Mouse (Mus musculus): ENCODE results near the gene Gga3.

DNA sequence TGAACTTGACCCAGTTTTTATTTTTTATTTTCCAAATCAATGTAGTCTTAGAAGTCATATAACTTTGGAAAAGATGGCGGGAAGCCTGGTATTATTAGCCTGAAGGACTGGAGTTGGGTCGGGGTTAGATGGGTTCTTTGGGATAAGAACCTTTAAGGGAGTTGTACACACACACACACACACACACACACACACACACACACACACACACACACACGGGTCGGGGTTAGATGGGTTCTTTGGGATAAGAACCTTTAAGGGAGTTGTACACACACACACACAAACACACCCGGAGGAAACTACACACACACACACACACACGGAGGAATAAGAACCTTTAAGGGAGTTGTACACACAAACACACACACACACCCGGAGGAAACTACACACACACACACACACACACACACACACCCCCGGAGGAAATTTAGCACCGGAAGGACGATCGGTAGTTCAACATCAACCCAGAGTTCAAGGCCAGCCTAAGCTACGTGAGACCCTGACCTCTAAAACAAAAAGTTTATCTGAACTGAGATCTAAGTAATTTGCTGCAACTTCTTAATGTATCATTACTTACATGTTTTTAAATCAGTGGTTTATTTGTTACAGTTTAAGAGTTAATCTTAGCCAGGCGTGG is 24.7 kb upstream of the Gga3 start:
- TF ChIP-seq GATA1 (IDR thresholded peaks at IDR 0.05; ENCODE audit: low read length), result no peak
- TF ChIP-seq TAL1 (IDR thresholded peaks at IDR 0.05; ENCODE audit: low read length), result no peak
